Mouse (Mus musculus) thymus, adult 2 months (tissue): ENCODE results near the gene Nhs.

Experiments
- CTCF ChIP-seq: fragments of 200-500 bp; IDR thresholded peaks from 2 replicates; pipeline ENCODE4 v1.5.1; 2012; ENCODE audit warnings: mild to moderate bottlenecking, control low read depth, low read length, moderate library complexity, borderline replicate concordance; ENCODE audit not compliant: control insufficient read depth, poor library complexity, insufficient read depth; ENCODE audit errors: extremely low read depth
- POLR2A ChIP-seq: fragments of 200-500 bp; IDR thresholded peaks from 2 replicates; pipeline ENCODE4 v1.6.1; 2012; ENCODE audit warnings: mild to moderate bottlenecking, low read length, control low read depth, moderate library complexity; ENCODE audit not compliant: control insufficient read depth, poor library complexity, insufficient read depth; ENCODE audit errors: extremely low read depth

- TF ChIP-seq CTCF = no peak
- TF ChIP-seq POLR2A = no peak
These were observed 149.7 kb downstream of the Nhs start for GRCm38 (mm10) chrX:162009876-162010275.
